Mouse (Mus musculus): Measurements from ENCODE around the gene Erbb3. TPM values are rescaled to one million over a fixed set of nuclear protein-coding genes. Genes with fewer than 3 reads are reported as not detected.
"Not testable (repeated sequence)": the region's sequence is repeated elsewhere in the genome, so short reads cannot be mapped to it uniquely, and the experiment has no call there.

Gene Erbb3
- polyA plus RNA-seq, 1 experiment from 2014 or later = 7.8 TPM

- 88% methylated on average over 4 of the region's 4 CpGs for WGBS (ENCODE audit: insufficient replicate concordance)
- no peak for DNase-seq
- TF ChIP-seq CTCF (IDR thresholded peaks at IDR 0.05; ENCODE audit: low read depth) = no peak
- no peak for TF ChIP-seq EP300 (IDR thresholded peaks at IDR 0.05; ENCODE audit: low read depth)
These were observed 33.2 kb upstream of the Erbb3 start for GRCm38 (mm10) chr10:128622702-128623101.

GRCm38 (mm10) chr10:128621986-128622520 is 32.6 kb upstream of the Erbb3 start:
- no peak overlapping the region for H3K4me2 ChIP-seq (ENCODE audit: low read depth, low read length)
- H3K4me3 ChIP-seq (ENCODE audit: low read depth, low read length) = no peak overlapping the region
- TF ChIP-seq EP300 (IDR thresholded peaks at IDR 0.05; ENCODE audit: low read depth) (no peak), CTCF (IDR thresholded peaks at IDR 0.05; ENCODE audit: low read depth) (peak; percentile 31)
- no peaks in the 10 kb centered on the region for H3K27me3 ChIP-seq (ENCODE audit: insufficient read depth, low read length)
- no peak overlapping the region for H3K27ac ChIP-seq (ENCODE audit: low read depth)
- ATAC-seq = no peak
- H3K9ac ChIP-seq (replicated peaks) = no peak overlapping the region
- no peak for DNase-seq
- peaks cover 12% of the 10 kb centered on the region for H3K36me3 ChIP-seq (replicated peaks; ENCODE audit: insufficient read depth, low read length)
- H3K4me1 ChIP-seq (ENCODE audit: insufficient read depth) = peaks cover 7% of the 10 kb centered on the region
- no peaks in the 10 kb centered on the region for H3K9me3 ChIP-seq (ENCODE audit: low read length)
- WGBS (ENCODE audit: insufficient replicate concordance) = 77% methylated on average over 3 of the region's 3 CpGs

More at GRCm38 (mm10) chr10:128622702-128623101, 33.2 kb upstream of the Erbb3 start:
- no peaks in the 10 kb centered on the region for H3K9me3 ChIP-seq (ENCODE audit: low read length)
- ATAC-seq = no peak
- peaks cover 7% of the 10 kb centered on the region for H3K4me1 ChIP-seq (ENCODE audit: insufficient read depth)
- no peak overlapping the region for H3K27ac ChIP-seq (ENCODE audit: low read depth)
- no peak overlapping the region for H3K9ac ChIP-seq (replicated peaks)
- H3K4me3 ChIP-seq (ENCODE audit: low read depth, low read length) = no peak overlapping the region
- no peaks in the 10 kb centered on the region for H3K27me3 ChIP-seq (ENCODE audit: insufficient read depth, low read length)
- H3K36me3 ChIP-seq (replicated peaks; ENCODE audit: insufficient read depth, low read length) = peaks cover 12% of the 10 kb centered on the region
- no peak overlapping the region for H3K4me2 ChIP-seq (ENCODE audit: low read depth, low read length)

GRCm38 (mm10) chr10:128620241-128620640 is 30.8 kb upstream of the Erbb3 start:
- Histone ChIP-seq H3K9ac (replicated peaks) (no peak overlapping the region), H3K27me3 (ENCODE audit: insufficient read depth, low read length) (no peaks in the 10 kb centered on the region), H3K4me2 (ENCODE audit: low read depth, low read length) (no peak overlapping the region), H3K36me3 (replicated peaks; ENCODE audit: insufficient read depth, low read length) (peaks cover 12% of the 10 kb centered on the region), H3K9me3 (ENCODE audit: low read length) (no peaks in the 10 kb centered on the region), H3K4me3 (ENCODE audit: low read depth, low read length) (no peak overlapping the region), H3K4me1 (ENCODE audit: insufficient read depth) (peaks cover 3% of the 10 kb centered on the region), H3K27ac (ENCODE audit: low read depth) (no peak overlapping the region)
- no peak for ATAC-seq
- DNase-seq = no peak
- no peak for TF ChIP-seq CTCF (IDR thresholded peaks at IDR 0.05; ENCODE audit: low read depth)
- no peak for TF ChIP-seq EP300 (IDR thresholded peaks at IDR 0.05; ENCODE audit: low read depth)

- not testable (repeated sequence) for H3K27ac ChIP-seq (ENCODE audit: low read depth); H3K4me3 ChIP-seq (ENCODE audit: low read depth, low read length); H3K4me2 ChIP-seq (ENCODE audit: low read depth, low read length); H3K4me1 ChIP-seq (ENCODE audit: insufficient read depth); ATAC-seq; H3K9ac ChIP-seq (replicated peaks); H3K9me3 ChIP-seq (ENCODE audit: low read length); H3K27me3 ChIP-seq (ENCODE audit: insufficient read depth, low read length); H3K36me3 ChIP-seq (replicated peaks; ENCODE audit: insufficient read depth, low read length); DNase-seq
- 78% methylated on average over 5 of the region's 5 CpGs for WGBS (ENCODE audit: insufficient replicate concordance)
These were observed 29.7 kb upstream of the Erbb3 start for GRCm38 (mm10) chr10:128619148-128619547.

GRCm38 (mm10) chr10:128618570-128618969 is 29.1 kb upstream of the Erbb3 start:
- Histone ChIP-seq H3K4me3 (ENCODE audit: low read depth, low read length) (no peak overlapping the region), H3K27ac (ENCODE audit: low read depth) (no peak overlapping the region), H3K9me3 (ENCODE audit: low read length) (no peaks in the 10 kb centered on the region), H3K4me2 (ENCODE audit: low read depth, low read length) (no peak overlapping the region), H3K36me3 (replicated peaks; ENCODE audit: insufficient read depth, low read length) (no peaks in the 10 kb centered on the region), H3K27me3 (ENCODE audit: insufficient read depth, low read length) (no peaks in the 10 kb centered on the region), H3K9ac (replicated peaks) (no peak overlapping the region), H3K4me1 (ENCODE audit: insufficient read depth) (no peaks in the 10 kb centered on the region)
- ATAC-seq = no peak
- DNase-seq = no peak
- WGBS (ENCODE audit: insufficient replicate concordance) = 72% methylated on average over 1 of the region's 1 CpGs
- TF ChIP-seq EP300 (IDR thresholded peaks at IDR 0.05; ENCODE audit: low read depth) (no peak), CTCF (IDR thresholded peaks at IDR 0.05; ENCODE audit: low read depth) (no peak)

GRCm38 (mm10) chr10:128615798-128616448 is 26.5 kb upstream of the Erbb3 start:
- ATAC-seq, DNase-seq: not testable (repeated sequence)

More at GRCm38 (mm10) chr10:128615798-128616448, 26.5 kb upstream of the Erbb3 start:
- H3K27me3 ChIP-seq (ENCODE audit: insufficient read depth, low read length); H3K27ac ChIP-seq (ENCODE audit: low read depth); H3K4me3 ChIP-seq (ENCODE audit: low read depth, low read length); H3K9me3 ChIP-seq (ENCODE audit: low read length); H3K4me1 ChIP-seq (ENCODE audit: insufficient read depth); H3K36me3 ChIP-seq (replicated peaks; ENCODE audit: insufficient read depth, low read length); H3K4me2 ChIP-seq (ENCODE audit: low read depth, low read length); H3K9ac ChIP-seq (replicated peaks): not testable (repeated sequence)
- WGBS (ENCODE audit: insufficient replicate concordance) = 83% methylated on average over 6 of the region's 7 CpGs

Data from liver, postnatal 0 days (tissue).